Mouse (Mus musculus): Measurements from ENCODE around the gene Csf3r.

Csf3r gene

GRCm38 (mm10) chr4:126057207-126058133, 33.1 kb downstream of the Csf3r start:
- DNase-seq (ENCODE audit: low read depth in 2 of 2, low spot score in 2 of 2), result no peak

- DNase-seq (ENCODE audit: low read depth in 2 of 2, low spot score in 2 of 2), result peak; percentile 80 to 90
Observed at GRCm38 (mm10) chr4:126058134-126058996, 34.0 kb downstream of the Csf3r start, which contains the start of gene Oscp1. TSS of gene Oscp1 (plus strand) at chr4:126058565.

DNA sequence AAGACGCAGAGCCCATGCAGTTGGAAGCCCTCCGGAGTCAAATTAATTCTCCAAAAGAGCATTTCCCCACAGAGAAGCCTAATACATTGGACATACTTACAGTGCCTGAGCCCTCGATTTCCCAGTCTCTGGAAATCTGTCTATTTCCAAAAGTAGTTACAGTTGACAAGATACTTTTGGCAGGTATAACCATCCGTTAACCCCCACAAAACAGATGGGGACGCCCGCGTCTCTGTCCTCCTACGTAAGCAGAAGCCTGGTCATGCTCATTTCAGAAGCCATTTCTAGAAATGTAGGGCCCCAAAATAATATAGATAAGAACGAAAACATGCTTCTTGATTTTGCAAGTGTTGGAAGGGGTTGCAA, 34.6 kb downstream of the Csf3r start:
- DNase-seq (ENCODE audit: low read depth in 2 of 2, low spot score in 2 of 2), result no peak

DNA sequence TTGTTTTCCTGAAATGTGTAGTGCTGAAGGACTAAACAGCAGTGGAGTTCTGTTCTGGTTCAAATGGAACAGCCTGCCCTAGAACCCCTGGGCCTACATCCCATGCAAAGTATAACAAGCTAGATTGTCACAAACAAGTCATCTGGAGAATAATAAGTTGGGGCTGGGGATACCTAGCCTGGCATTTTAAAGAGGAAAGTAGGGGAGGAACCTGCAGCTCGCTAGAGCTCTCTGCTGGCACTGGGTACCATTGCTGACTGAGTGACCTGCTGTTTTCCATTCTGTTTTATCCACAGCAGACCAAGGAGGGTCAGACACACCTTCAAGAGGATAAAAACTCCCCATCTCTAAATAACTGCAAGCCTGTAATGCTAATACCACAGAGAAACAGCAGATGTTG, 38.5 kb downstream of the Csf3r start:
- no peak for DNase-seq (ENCODE audit: low read depth in 2 of 2, low spot score in 2 of 2)

DNA sequence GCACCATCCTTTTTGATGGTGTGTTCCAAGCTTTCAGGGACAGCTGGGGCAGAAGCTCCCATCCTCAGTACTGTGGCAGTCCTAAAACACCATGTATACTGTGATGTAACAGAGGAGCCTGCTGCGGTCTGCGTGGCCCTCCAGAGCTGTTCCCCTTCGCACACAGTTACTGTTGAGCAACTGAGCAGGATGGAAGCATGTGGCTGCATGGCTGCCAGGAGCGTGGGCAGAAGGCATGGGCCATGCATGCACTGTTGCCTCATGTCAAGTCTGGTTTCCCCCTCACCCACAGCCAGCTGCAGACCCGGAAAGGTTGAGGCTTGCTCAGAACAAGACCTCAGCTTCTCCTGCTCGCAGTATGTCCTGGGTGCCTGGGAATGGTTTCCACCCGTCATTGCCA, 40.9 kb downstream of the Csf3r start:
- no peak for DNase-seq (ENCODE audit: low read depth in 2 of 2, low spot score in 2 of 2)

DNA sequence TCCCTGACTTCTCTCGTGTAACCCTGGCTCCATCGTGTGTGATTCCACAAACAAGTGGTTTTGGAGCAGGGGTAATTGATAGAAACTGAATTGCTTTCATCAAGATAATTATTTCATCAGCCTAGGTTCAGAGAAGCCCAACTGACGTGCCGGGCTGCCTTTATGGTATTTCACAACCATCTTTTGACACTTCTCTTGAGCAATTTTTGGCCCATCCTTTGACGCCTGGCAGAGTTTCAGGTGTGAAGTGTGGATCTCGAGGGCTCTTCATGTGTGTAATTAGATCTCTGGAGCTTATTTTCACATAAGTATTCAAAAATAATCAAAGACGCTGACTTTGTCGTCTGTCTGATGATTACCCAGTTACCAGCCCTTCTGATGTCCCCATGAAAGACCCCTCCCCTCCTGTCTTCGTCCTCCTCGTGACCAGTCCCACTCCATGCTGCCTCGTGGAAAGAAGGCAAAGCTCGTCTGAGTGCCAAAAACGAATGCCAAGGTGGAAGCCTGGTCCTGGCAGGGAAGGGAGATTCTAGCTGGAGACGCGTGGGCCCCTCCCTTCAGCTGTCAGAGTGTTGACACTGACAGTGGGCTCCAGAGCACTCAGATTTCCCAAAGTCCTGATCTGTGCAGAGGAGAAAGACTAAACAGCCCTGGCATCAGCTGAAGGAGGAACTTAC, 43.2 kb downstream of the Csf3r start:
- DNase-seq (ENCODE audit: low read depth in 2 of 2, low spot score in 2 of 2), result no peak

DNA sequence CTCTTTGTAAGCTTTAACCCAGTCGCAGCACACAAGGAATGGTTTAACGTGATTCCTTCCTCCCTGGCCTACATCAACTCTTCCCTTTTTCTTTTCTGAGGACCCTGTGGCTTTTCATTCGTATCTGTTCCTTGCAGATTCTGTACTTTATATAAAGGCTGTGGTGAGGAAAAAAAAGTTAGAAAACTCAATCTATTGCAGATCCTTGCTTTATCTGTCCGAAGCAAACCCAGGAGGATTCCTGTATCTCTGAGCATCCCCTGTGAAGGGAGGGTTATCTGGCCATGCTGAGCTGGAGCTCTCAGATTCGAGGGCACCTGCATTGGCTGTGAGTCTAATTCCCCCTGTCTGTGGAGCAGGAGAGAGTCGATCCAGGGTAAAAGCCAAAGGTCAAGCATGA, 44.5 kb downstream of the Csf3r start:
- no peak for DNase-seq (ENCODE audit: low read depth in 2 of 2, low spot score in 2 of 2)

- DNase-seq (ENCODE audit: low read depth in 2 of 2, low spot score in 2 of 2), result no peak
Observed at GRCm38 (mm10) chr4:126077833-126078232, 53.5 kb downstream of the Csf3r start.

DNA sequence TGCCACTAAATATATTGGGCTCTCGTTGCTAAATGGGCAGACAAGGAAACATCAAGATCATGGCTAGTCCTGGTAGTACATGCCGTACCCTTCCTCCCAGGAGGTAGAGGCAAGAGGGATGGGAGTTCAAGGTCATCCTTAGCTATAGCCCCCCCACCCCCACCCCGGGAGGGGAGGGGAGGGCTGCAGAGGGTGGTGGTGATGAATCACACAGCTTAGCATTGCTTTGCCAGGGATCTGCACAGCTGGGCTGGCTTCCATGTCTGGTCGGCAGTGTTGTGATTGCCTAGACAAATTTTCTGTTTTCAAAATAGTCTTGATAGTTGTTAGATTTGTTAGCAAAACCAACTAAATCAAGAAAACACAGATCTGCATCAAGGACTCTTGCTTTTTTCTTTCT, 54.9 kb downstream of the Csf3r start:
- DNase-seq (ENCODE audit: low read depth in 2 of 2, low spot score in 2 of 2), result no peak

GRCm38 (mm10) chr4:126081601-126082000, 57.3 kb downstream of the Csf3r start:
- no peak for DNase-seq (ENCODE audit: low read depth in 2 of 2, low spot score in 2 of 2)

GRCm38 (mm10) chr4:126083021-126083420, 58.7 kb downstream of the Csf3r start:
- no peak for DNase-seq (ENCODE audit: low read depth in 2 of 2, low spot score in 2 of 2)

GRCm38 (mm10) chr4:126084382-126084781, 60.0 kb downstream of the Csf3r start:
- no peak for DNase-seq (ENCODE audit: low read depth in 2 of 2, low spot score in 2 of 2)

- peak; percentile 75 to 80 for DNase-seq (ENCODE audit: low read depth in 2 of 2, low spot score in 2 of 2)
Observed at GRCm38 (mm10) chr4:126085996-126086576, 61.7 kb downstream of the Csf3r start.

GRCm38 (mm10) chr4:126090101-126090847, 65.9 kb downstream of the Csf3r start:
- peak; percentile 34 to 35 for DNase-seq (ENCODE audit: low read depth in 2 of 2, low spot score in 2 of 2)

- no peak for DNase-seq (ENCODE audit: low read depth in 2 of 2, low spot score in 2 of 2)
Observed at GRCm38 (mm10) chr4:126090848-126091124, 66.4 kb downstream of the Csf3r start.

DNA sequence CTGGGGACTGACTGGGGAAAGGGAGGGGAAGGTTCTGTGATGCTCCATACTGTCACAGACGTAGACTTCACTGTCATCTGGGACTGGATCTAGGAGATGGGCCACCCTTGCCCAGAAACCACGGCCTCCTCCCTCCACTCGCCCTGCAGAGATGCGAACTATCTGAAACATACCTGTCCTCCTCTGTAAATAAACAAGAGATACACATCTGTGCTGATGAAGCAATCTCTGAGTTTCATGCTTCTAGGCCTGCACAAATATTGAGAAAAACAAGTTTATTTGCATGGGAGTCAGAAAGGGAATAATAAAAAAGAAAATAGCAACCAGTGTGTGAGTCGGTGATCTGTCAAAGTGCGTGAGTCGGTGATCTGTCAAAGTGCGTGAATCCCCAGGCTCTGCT, 67.5 kb downstream of the Csf3r start:
- DNase-seq (ENCODE audit: low read depth in 2 of 2, low spot score in 2 of 2), result no peak

Data from CD8-positive naive resting alpha-beta T cell, adult 2 months (primary cell).